In genomic region chr13:30259326-30259725, GRCm38 (mm10) we compare ENCODE assay signal across 14 mouse cellular contexts.
A peak's percentile ranks its signal among the peaks of the same experiment; 100 is the strongest.
DNase-seq lines count a peak whose midpoint lies in the region; ATAC-seq lines count a peak whose summit lies in the region.
"Had no signal": no experiment of that assay in that cellular context is flagged by ENCODE, and none has a peak within 500 bp of the region (broad histone marks: within the 10 kb centered on the region; RNA-seq: fewer than 3 reads in every experiment).

No protein-coding gene starts in this region.

- H3K4me1 ChIP-seq in lung, embryonic 15.5 days: 0 out of 2 replicates have a peak, but pooled peaks cover 4% of the 10 kb centered on the region
- H3K4me1 ChIP-seq: midbrain, embryonic 12.5 days had no signal

- no peak for DNase-seq in lung, postnatal 25 days (ENCODE audit: low spot score)
- peak; percentile 57 for DNase-seq in naive thymus-derived CD4-positive, alpha-beta T cell, adult 2 months (ENCODE audit: low read depth)
- DNase-seq in adrenal gland, postnatal 36 days: no peak
- no peak for DNase-seq in frontal cortex, postnatal 14 days (ENCODE audit: low spot score in 2 of 2)

- no peaks in the 10 kb centered on the region for H3K36me3 ChIP-seq in lung, embryonic 15.5 days
- H3K36me3 ChIP-seq: heart, embryonic 15.5 days; hindbrain, embryonic 13.5 days; limb, embryonic 15.5 days; midbrain, embryonic 12.5 days had no signal

- no peak overlapping the region for H3K27ac ChIP-seq in lung, embryonic 15.5 days
- H3K27ac ChIP-seq: heart, embryonic 15.5 days; hindbrain, embryonic 13.5 days; left cerebral cortex, adult 2 months; limb, embryonic 15.5 days; liver, embryonic 14.5 days; midbrain, embryonic 12.5 days had no signal

- H3K9ac ChIP-seq in lung, embryonic 15.5 days: no peak overlapping the region
- H3K9ac ChIP-seq: forebrain, postnatal 0 days; heart, embryonic 15.5 days; hindbrain, embryonic 13.5 days; limb, embryonic 15.5 days; liver, embryonic 14.5 days; midbrain, embryonic 12.5 days had no signal

- no peaks in the 10 kb centered on the region for H3K9me3 ChIP-seq in lung, embryonic 15.5 days
- H3K9me3 ChIP-seq: heart, embryonic 15.5 days; hindbrain, embryonic 13.5 days; limb, embryonic 15.5 days; midbrain, embryonic 12.5 days had no signal

- H3K4me2 ChIP-seq in lung, embryonic 15.5 days: no peak overlapping the region
- H3K4me2 ChIP-seq: heart, embryonic 15.5 days; hindbrain, embryonic 13.5 days; limb, embryonic 15.5 days; midbrain, embryonic 12.5 days had no signal

- no peaks in the 10 kb centered on the region for H3K27me3 ChIP-seq in lung, embryonic 15.5 days
- H3K27me3 ChIP-seq: heart, embryonic 15.5 days; limb, embryonic 15.5 days; midbrain, embryonic 12.5 days had no signal

- peak; percentile 49; the same call in 1 of the 2 replicates for ATAC-seq in lung, embryonic 15.5 days (ENCODE audit: borderline replicate concordance, extremely low read depth, low FRiP score, low TSS enrichment)
- ATAC-seq in CD4-positive, CD25-positive, alpha-beta regulatory T cell, adult 4 months: peak; percentile 44
- ATAC-seq in activated CD4-positive, CD25-positive, alpha-beta regulatory T cell, adult 4 months: peak; percentile 40

- no peak overlapping the region for H3K4me3 ChIP-seq in lung, embryonic 15.5 days
- H3K4me3 ChIP-seq: heart, embryonic 15.5 days; hindbrain, embryonic 13.5 days; left cerebral cortex, adult 2 months; limb, embryonic 15.5 days; midbrain, embryonic 12.5 days had no signal

- 78% methylated on average over 9 of the region's 9 CpGs for WGBS in lung, embryonic 15.5 days
